7 mouse cellular contexts compared by ENCODE assay signal in genomic region chrX:168672913-168673524, GRCm38 (mm10). TPM values are rescaled to one million over a fixed set of nuclear protein-coding genes. Genes with fewer than 3 reads are reported as not detected.
DNase-seq lines count a peak whose midpoint lies in the region; ATAC-seq and TF ChIP-seq lines count a peak whose summit lies in the region.

No protein-coding gene starts in this region.

- H3K4me3 ChIP-seq in G1E (ENCODE audit: low read depth, low read length), result peak overlapping the region; percentile 75
- peak overlapping the region; percentile 90 for H3K4me3 ChIP-seq in brown adipose tissue, adult 24 weeks (ENCODE audit: insufficient read depth, low read depth, low read length)
- peak overlapping the region; percentile 40 for H3K4me3 ChIP-seq in hindbrain, embryonic 14.5 days (replicated peaks; ENCODE audit: low read length)

- WGBS in hindbrain, embryonic 14.5 days, result 14% methylated on average over 29 of the region's 31 CpGs

- no peaks in the 10 kb centered on the region for H3K27me3 ChIP-seq in G1E (ENCODE audit: insufficient read depth, low read length)
- H3K27me3 ChIP-seq in hindbrain, embryonic 14.5 days (ENCODE audit: control insufficient read depth, insufficient read depth, low read length), result no peaks in the 10 kb centered on the region

- peak overlapping the region; percentile 53 for H3K9ac ChIP-seq in hindbrain, embryonic 14.5 days

- no peaks in the 10 kb centered on the region for H3K9me3 ChIP-seq in G1E (replicated peaks)
- no peaks in the 10 kb centered on the region for H3K9me3 ChIP-seq in hindbrain, embryonic 14.5 days (ENCODE audit: control insufficient read depth, low read length)

- H3K27ac ChIP-seq in brown adipose tissue, adult 24 weeks (replicated peaks; ENCODE audit: low read depth, low read length), result peak overlapping the region; percentile 64
- H3K27ac ChIP-seq in hindbrain, embryonic 14.5 days, result peak overlapping the region; percentile 93

- peak overlapping the region; percentile 80 for H3K4me2 ChIP-seq in hindbrain, embryonic 14.5 days (replicated peaks)

- DNase-seq in left cerebral cortex, adult 11 months (ENCODE audit: low spot score), result peak; percentile 63
- no peak for DNase-seq in left cerebral cortex, adult 9 months (ENCODE audit: low spot score in 2 of 2)
- no peak for DNase-seq in G1E (ENCODE audit: low spot score)
- DNase-seq in hindbrain, embryonic 14.5 days (ENCODE audit: low spot score), result peak; percentile 77
- DNase-seq in mesoderm, embryonic 11.5 days (ENCODE audit: low read depth, low spot score), result peak; percentile 3
- DNase-seq in c-Kit-positive CD71-positive TER-119-positive erythroid progenitor cells, embryonic 14.5 days (ENCODE audit: low spot score), result no peak

- TF ChIP-seq CTCF in G1E (IDR thresholded peaks at IDR 0.05; ENCODE audit: low read depth, low read length), result no peak

- peaks cover 22% of the 10 kb centered on the region for H3K36me3 ChIP-seq in G1E (replicated peaks)
- H3K36me3 ChIP-seq in hindbrain, embryonic 14.5 days (replicated peaks; ENCODE audit: control insufficient read depth, insufficient read depth), result no peaks in the 10 kb centered on the region

- H3K4me1 ChIP-seq in G1E (ENCODE audit: insufficient read depth, low read depth, low read length), result peaks cover 7% of the 10 kb centered on the region; the same call in 1 of the 2 replicates
- no peaks in the 10 kb centered on the region for H3K4me1 ChIP-seq in brown adipose tissue, adult 24 weeks (ENCODE audit: control insufficient read depth, insufficient read depth, insufficient read length, low read length)
- no peaks in the 10 kb centered on the region for H3K4me1 ChIP-seq in hindbrain, embryonic 14.5 days (replicated peaks; ENCODE audit: control insufficient read depth, insufficient read depth, low read length)

- no peak for ATAC-seq in G1E (ENCODE audit: extremely low read depth, insufficient number of reproducible peaks, low FRiP score, poor library complexity, severe bottlenecking)
- peak; percentile 12; the same call in 1 of the 2 replicates for ATAC-seq in hindbrain, embryonic 14.5 days (ENCODE audit: low FRiP score)

RNA-seq across cellular contexts. Expression of gene Msl3, which starts 0.7 kb away (rescaled TPM):
- total RNA-seq in G1E (2014; fragmentation: Nextera tagmentation) (86.3 and 103 TPM in 2 replicates), G1E (2017) (95.0 and 113 TPM in 2 replicates)
- 12.4 and 18.1 TPM in 2 replicates for polyA plus RNA-seq in G1E (2012)
- 21.9 and 22.7 TPM in 2 replicates for polyA plus RNA-seq in brown adipose tissue, adult 24 weeks (2012; ENCODE audit: insufficient read depth, insufficient read length, missing spikeins)
- polyA plus RNA-seq in hindbrain, embryonic 14.5 days (2014; fragmentation: Nextera tagmentation; extraction: Ambion mirVana), result 19.9 and 22.3 TPM in 2 replicates

Comparison
In these comparisons a context has a peak if more than half of its experiments do, and no peak if none do; other contexts are left out.
1. DNase-seq: peak in left cerebral cortex, adult 11 months (single experiment), hindbrain, embryonic 14.5 days (single experiment) and mesoderm, embryonic 11.5 days (single experiment); none in left cerebral cortex, adult 9 months (0 of 2), G1E (single experiment) and c-Kit-positive CD71-positive TER-119-positive erythroid progenitor cells, embryonic 14.5 days (single experiment).
2. H3K4me3 ChIP-seq: peak in every context shown above with its lines; median percentile 90 in brown adipose tissue, adult 24 weeks; 75 in G1E; 40 in hindbrain, embryonic 14.5 days.